Comparison of ENCODE assay signal across 17 mouse cellular contexts in the genomic region with DNA sequence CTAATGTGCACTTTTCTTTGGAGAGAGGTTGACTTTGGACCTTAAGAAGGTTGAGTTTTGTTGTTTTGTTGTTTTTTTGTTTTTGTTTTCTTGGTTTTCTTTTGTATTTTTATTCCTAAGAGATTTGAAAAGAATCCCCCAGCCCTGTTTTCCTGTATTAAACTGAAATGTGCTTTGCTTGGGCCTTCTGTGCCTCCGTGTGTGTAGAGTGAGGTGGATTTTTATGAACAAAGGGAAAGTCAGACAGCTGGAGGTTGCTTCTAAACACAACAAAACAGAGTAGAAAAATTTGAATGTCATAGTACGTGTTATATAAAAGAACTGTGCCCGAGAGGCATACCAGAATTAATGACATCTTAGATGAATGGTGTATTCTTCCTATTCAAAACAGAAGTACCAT.
"Had no signal": no experiment of that assay in that cellular context is flagged by ENCODE, and none has a peak within 500 bp of the region (broad histone marks: within the 10 kb centered on the region; RNA-seq: fewer than 3 reads in every experiment).

No protein-coding gene starts in this region.

- DNase-seq: kidney, adult 11 months; kidney, adult 8-10 months; kidney, postnatal 10 days; kidney, postnatal 36 days; layer of hippocampus, postnatal 36 days; lung, adult 18-20 months; lung, postnatal 10 days; lung, postnatal 4 days; midbrain, embryonic 14.5 days had no signal

- H3K36me3 ChIP-seq: intestine, embryonic 15.5 days; kidney, embryonic 15.5 days; liver, embryonic 12.5 days; liver, embryonic 15.5 days; lung, embryonic 15.5 days; neural tube, embryonic 13.5 days; stomach, embryonic 15.5 days had no signal

- H3K4me3 ChIP-seq: intestine, embryonic 15.5 days; kidney, embryonic 15.5 days; left cerebral cortex, adult 2 months; liver, embryonic 12.5 days; liver, embryonic 15.5 days; lung, embryonic 15.5 days; neural tube, embryonic 13.5 days; stomach, embryonic 15.5 days had no signal

- H3K27ac ChIP-seq: intestine, embryonic 15.5 days; kidney, embryonic 15.5 days; left cerebral cortex, adult 2 months; liver, embryonic 12.5 days; liver, embryonic 15.5 days; lung, embryonic 15.5 days; neural tube, embryonic 13.5 days; stomach, embryonic 15.5 days had no signal

- H3K27me3 ChIP-seq: intestine, embryonic 15.5 days; kidney, embryonic 15.5 days; liver, embryonic 15.5 days; lung, embryonic 15.5 days; stomach, embryonic 15.5 days had no signal

- ATAC-seq: intestine, embryonic 15.5 days; liver, embryonic 12.5 days had no signal
